Mouse (Mus musculus) MEL (cell line): Measurements from ENCODE around the gene Pdlim5.

Source experiments
- CTCF ChIP-seq, 3 experiments: IDR thresholded peaks in 2 of 3; conservative IDR thresholded peaks in 1 of 3; 2 replicates each; pipeline ENCODE4 v1.5.1; 2011 to 2012; ENCODE audit warnings: low read length in 3 of 3, low read depth in 2 of 3, mild to moderate bottlenecking in 2 of 3, improper control_type of control experiment in 1 of 3, inconsistent platforms in 1 of 3, mixed read lengths in 1 of 3, moderate library complexity in 1 of 3; ENCODE audit not compliant: control insufficient read depth in 1 of 3, insufficient read depth in 1 of 3, poor library complexity in 1 of 3, severe bottlenecking in 1 of 3
- GATA1 ChIP-seq: IDR thresholded peaks from 2 replicates; pipeline ENCODE4 v1.6.1; 2011; ENCODE audit warnings: low read depth, low read length, improper control_type of control experiment
- SIN3A ChIP-seq: IDR thresholded peaks from 2 replicates; pipeline ENCODE4 v1.6.1; 2012; ENCODE audit warnings: low read length, improper control_type of control experiment, inconsistent platforms
- ZC3H11A ChIP-seq: IDR thresholded peaks from 2 replicates; pipeline ENCODE4 v1.6.1; 2012; ENCODE audit warnings: low read depth, mild to moderate bottlenecking, inconsistent platforms, low read length, improper control_type of control experiment
- ZKSCAN1 ChIP-seq: IDR thresholded peaks from 2 replicates; pipeline ENCODE4 v1.6.1; 2012; ENCODE audit warnings: low read depth, mild to moderate bottlenecking, inconsistent platforms, low read length, improper control_type of control experiment, moderate library complexity

DNA sequence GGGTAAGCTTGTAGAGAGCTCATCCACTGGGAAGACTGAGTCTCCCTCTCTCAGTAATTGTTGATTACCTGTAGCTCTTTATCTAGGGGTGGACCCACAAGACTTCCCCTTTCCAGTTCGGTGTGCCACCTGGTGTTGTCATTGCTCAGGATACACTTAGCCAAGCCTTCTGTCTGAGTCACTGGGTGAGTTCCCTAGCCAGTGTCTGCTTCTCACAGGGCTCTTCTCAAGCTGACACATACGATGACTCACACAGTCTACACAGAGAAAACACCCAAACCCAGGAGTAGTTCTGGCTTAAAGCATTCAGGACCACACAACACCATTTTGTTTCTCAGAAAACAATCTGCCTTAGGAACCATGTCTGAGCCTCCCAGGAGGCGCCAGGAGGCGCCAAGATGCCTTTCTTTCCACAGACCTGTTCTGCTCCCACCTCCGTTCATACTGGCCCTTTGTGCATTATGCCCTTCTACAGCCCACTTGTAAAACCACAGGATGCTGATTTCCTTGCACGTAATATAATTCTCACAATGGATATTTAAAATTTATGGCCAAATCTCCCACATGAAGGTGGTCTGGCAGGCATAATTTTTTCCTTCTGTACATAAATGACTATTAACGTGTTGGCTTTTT lies 172.9 kb downstream of the Pdlim5 start:
- TF ChIP-seq CTCF (IDR thresholded peaks at IDR 0.05 in 2 of 3, conservative IDR thresholded peaks at IDR 0.05 in 1 of 3; ENCODE audit: control insufficient read depth in 1 of 3, insufficient read depth in 1 of 3, low read depth in 2 of 3, low read length in 3 of 3, poor library complexity in 1 of 3, severe bottlenecking in 1 of 3) (no peak), SIN3A (no peak), GATA1 (no peak), ZC3H11A (no peak), ZKSCAN1 (no peak)
